Mouse (Mus musculus) lung, adult 2 months (tissue): ENCODE results near the gene Gm10715.
"Not testable (repeated sequence)": the region's sequence is repeated elsewhere in the genome, so short reads cannot be mapped to it uniquely, and the experiment has no call there.

ENCODE experiments used
- CTCF ChIP-seq: fragments of 200-500 bp; IDR thresholded peaks from 2 replicates; pipeline ENCODE4 v1.5.1; 2011; ENCODE audit warnings: mild to moderate bottlenecking, low read length, control low read depth; ENCODE audit not compliant: insufficient read depth
- POLR2A ChIP-seq: fragments of 200-500 bp; IDR thresholded peaks from 2 replicates; pipeline ENCODE4 v1.6.1; 2011; ENCODE audit warnings: low read depth, mild to moderate bottlenecking, control low read depth, low read length, borderline replicate concordance; ENCODE audit errors: extremely low read depth

GRCm38 (mm10) chr9:3001006-3001405 is 35.7 kb upstream of the Gm10715 start:
- TF ChIP-seq CTCF, POLR2A: not testable (repeated sequence)
